Mouse (Mus musculus): ENCODE data around the gene Alkbh4.
A peak's percentile ranks its signal among the peaks of the same experiment; 100 is the strongest.

Gene Alkbh4

GRCm38 (mm10) chr5:136182830-136183229 is 46.9 kb downstream of the Alkbh4 start:
- DNase-seq = no peak

- no peak for DNase-seq
These were observed 47.8 kb downstream of the Alkbh4 start for GRCm38 (mm10) chr5:136183766-136184165.

DNA sequence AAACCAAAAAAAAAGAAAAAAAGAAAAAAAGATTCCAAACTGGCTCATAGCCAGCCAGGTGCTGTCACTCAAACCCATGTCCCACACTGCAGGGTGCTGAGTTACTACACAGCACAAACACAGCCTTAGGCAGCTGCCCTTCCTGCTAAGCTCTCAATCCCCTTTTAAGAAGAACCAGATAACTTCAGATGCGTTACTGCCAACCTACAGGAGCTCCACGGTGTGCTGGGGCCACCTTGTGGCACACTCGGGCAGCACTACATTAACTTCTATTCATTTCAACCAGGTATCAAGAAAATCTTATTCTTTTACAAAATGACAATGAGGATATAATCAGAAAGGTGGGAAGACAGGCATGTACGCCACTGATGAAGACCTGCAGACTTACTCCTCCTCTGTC is 50.8 kb downstream of the Alkbh4 start:
- peak; percentile 52 to 61 for DNase-seq
